Mouse (Mus musculus): Measurements from ENCODE around the gene Tbc1d24. TPM values are rescaled to one million over a fixed set of nuclear protein-coding genes. Genes with fewer than 3 reads are reported as not detected.

The Tbc1d24 gene
- polyA plus RNA-seq, 1 experiment from 2014 or later = 17.8 TPM

- Histone ChIP-seq H3K4me3 (peak overlapping the region; percentile 75), H3K36me3 (no peaks in the 10 kb centered on the region), H3K9ac (peak overlapping the region; percentile 87), H3K9me3 (no peaks in the 10 kb centered on the region), H3K27me3 (peaks cover 25% of the 10 kb centered on the region), H3K4me2 (peak overlapping the region; percentile 95), H3K27ac (replicated peaks) (peak overlapping the region; percentile 89), H3K4me1 (replicated peaks) (peaks cover 85% of the 10 kb centered on the region)
- 1% methylated on average over 29 of the region's 29 CpGs for WGBS
- no peak for ATAC-seq (ENCODE audit: low read depth)
Measured at GRCm38 (mm10) chr17:24208641-24209042, 3.3 kb upstream of the Tbc1d24 start.

- Histone ChIP-seq H3K27ac (replicated peaks) (peak overlapping the region; percentile 89), H3K9ac (peak overlapping the region; percentile 87), H3K9me3 (no peaks in the 10 kb centered on the region), H3K4me1 (replicated peaks) (peaks cover 91% of the 10 kb centered on the region), H3K4me2 (peak overlapping the region; percentile 95), H3K4me3 (peak overlapping the region; percentile 75), H3K27me3 (peaks cover 25% of the 10 kb centered on the region), H3K36me3 (no peaks in the 10 kb centered on the region)
- WGBS = 42% methylated on average over 34 of the region's 34 CpGs
- no peak for ATAC-seq (ENCODE audit: low read depth)
Measured at GRCm38 (mm10) chr17:24207768-24208640, 2.6 kb upstream of the Tbc1d24 start.

- Histone ChIP-seq H3K27me3 (peaks cover 25% of the 10 kb centered on the region), H3K9me3 (no peaks in the 10 kb centered on the region), H3K4me1 (replicated peaks) (peaks cover 93% of the 10 kb centered on the region), H3K36me3 (no peaks in the 10 kb centered on the region), H3K4me3 (peak overlapping the region; percentile 75), H3K4me2 (peak overlapping the region; percentile 95), H3K27ac (replicated peaks) (peak overlapping the region; percentile 84), H3K9ac (peak overlapping the region; percentile 87)
- WGBS = 6% methylated on average over 52 of the region's 62 CpGs
- peak; percentile 19 for ATAC-seq (ENCODE audit: low read depth)
Measured at GRCm38 (mm10) chr17:24206451-24207351, 1.3 kb upstream of the Tbc1d24 start.

GRCm38 (mm10) chr17:24205908-24206361 lies 573 bp upstream of the Tbc1d24 start:
- no peaks in the 10 kb centered on the region for H3K36me3 ChIP-seq
- H3K9me3 ChIP-seq = no peaks in the 10 kb centered on the region
- 5% methylated on average over 15 of the region's 15 CpGs for WGBS
- peaks cover 25% of the 10 kb centered on the region for H3K27me3 ChIP-seq
- peak overlapping the region; percentile 95 for H3K4me2 ChIP-seq
- ATAC-seq (ENCODE audit: low read depth) = peak; percentile 10
- H3K4me1 ChIP-seq (replicated peaks) = peaks cover 88% of the 10 kb centered on the region
- H3K4me3 ChIP-seq = peak overlapping the region; percentile 75
- peak overlapping the region; percentile 87 for H3K9ac ChIP-seq
- H3K27ac ChIP-seq (replicated peaks) = peak overlapping the region; percentile 84

- Histone ChIP-seq H3K9me3 (no peaks in the 10 kb centered on the region), H3K9ac (peak overlapping the region; percentile 87), H3K36me3 (no peaks in the 10 kb centered on the region), H3K4me2 (peak overlapping the region; percentile 95), H3K27ac (replicated peaks) (peak overlapping the region; percentile 49; the same call in 1 of the 2 replicates), H3K27me3 (peaks cover 15% of the 10 kb centered on the region), H3K4me1 (replicated peaks) (peaks cover 80% of the 10 kb centered on the region), H3K4me3 (peak overlapping the region; percentile 75)
- ATAC-seq (ENCODE audit: low read depth) = no peak
- 12% methylated on average over 7 of the region's 7 CpGs for WGBS
Measured at GRCm38 (mm10) chr17:24204846-24205245, 516 bp downstream of the Tbc1d24 start.

- Histone ChIP-seq H3K9ac (peak overlapping the region; percentile 87), H3K36me3 (no peaks in the 10 kb centered on the region), H3K27me3 (peaks cover 15% of the 10 kb centered on the region), H3K4me3 (peak overlapping the region; percentile 75), H3K9me3 (no peaks in the 10 kb centered on the region), H3K4me2 (peak overlapping the region; percentile 95), H3K4me1 (replicated peaks) (peaks cover 73% of the 10 kb centered on the region), H3K27ac (replicated peaks) (no peak overlapping the region)
- ATAC-seq (ENCODE audit: low read depth) = no peak
- WGBS = 80% methylated on average over 3 of the region's 3 CpGs
Measured at GRCm38 (mm10) chr17:24203611-24204534, 1.5 kb downstream of the Tbc1d24 start.

- Histone ChIP-seq H3K4me3 (no peak overlapping the region), H3K27ac (replicated peaks) (no peak overlapping the region), H3K9me3 (no peaks in the 10 kb centered on the region), H3K4me2 (peak overlapping the region; percentile 95), H3K27me3 (peaks cover 12% of the 10 kb centered on the region), H3K4me1 (replicated peaks) (peaks cover 65% of the 10 kb centered on the region), H3K36me3 (no peaks in the 10 kb centered on the region), H3K9ac (peak overlapping the region; percentile 49)
- ATAC-seq (ENCODE audit: low read depth) = no peak
- WGBS = 42% methylated on average over 4 of the region's 4 CpGs
Measured at GRCm38 (mm10) chr17:24203068-24203467, 2.3 kb downstream of the Tbc1d24 start.

GRCm38 (mm10) chr17:24201092-24201491 lies 4.3 kb downstream of the Tbc1d24 start:
- no peak for ATAC-seq (ENCODE audit: low read depth)
- peaks cover 45% of the 10 kb centered on the region for H3K4me1 ChIP-seq (replicated peaks)
- H3K4me3 ChIP-seq = no peak overlapping the region
- no peaks in the 10 kb centered on the region for H3K9me3 ChIP-seq
- H3K36me3 ChIP-seq = no peaks in the 10 kb centered on the region
- 83% methylated on average over 4 of the region's 4 CpGs for WGBS
- H3K27me3 ChIP-seq = no peaks in the 10 kb centered on the region
- H3K27ac ChIP-seq (replicated peaks) = no peak overlapping the region
- H3K9ac ChIP-seq = no peak overlapping the region
- H3K4me2 ChIP-seq = no peak overlapping the region

GRCm38 (mm10) chr17:24199741-24200140 lies 5.6 kb downstream of the Tbc1d24 start:
- WGBS = 61% methylated on average over 4 of the region's 4 CpGs
- Histone ChIP-seq H3K4me3 (no peak overlapping the region), H3K36me3 (no peaks in the 10 kb centered on the region), H3K27ac (replicated peaks) (no peak overlapping the region), H3K9me3 (no peaks in the 10 kb centered on the region), H3K4me1 (replicated peaks) (peaks cover 36% of the 10 kb centered on the region), H3K4me2 (no peak overlapping the region), H3K27me3 (no peaks in the 10 kb centered on the region), H3K9ac (no peak overlapping the region)
- ATAC-seq (ENCODE audit: low read depth) = no peak

GRCm38 (mm10) chr17:24199252-24199651 lies 6.1 kb downstream of the Tbc1d24 start:
- 0 out of 2 replicates have a peak, but pooled peaks cover under 1% of the 10 kb centered on the region for H3K36me3 ChIP-seq
- peaks cover 31% of the 10 kb centered on the region for H3K4me1 ChIP-seq (replicated peaks)
- no peaks in the 10 kb centered on the region for H3K9me3 ChIP-seq
- H3K4me3 ChIP-seq = no peak overlapping the region
- H3K9ac ChIP-seq = no peak overlapping the region
- H3K27me3 ChIP-seq = no peaks in the 10 kb centered on the region
- ATAC-seq (ENCODE audit: low read depth) = no peak
- no peak overlapping the region for H3K27ac ChIP-seq (replicated peaks)
- no peak overlapping the region for H3K4me2 ChIP-seq
- WGBS = 82% methylated on average over 4 of the region's 4 CpGs
